Mouse (Mus musculus): Measurements from ENCODE around the gene Slit2. TPM values are rescaled to one million over a fixed set of nuclear protein-coding genes. Genes with fewer than 3 reads are reported as not detected.

The Slit2 gene
- not detected for total RNA-seq (2023)

GRCm38 (mm10) chr5:47982941-47983701, at the start of gene Slit2:
Slit2 (plus strand) TSS chr5:47983138.

DNA sequence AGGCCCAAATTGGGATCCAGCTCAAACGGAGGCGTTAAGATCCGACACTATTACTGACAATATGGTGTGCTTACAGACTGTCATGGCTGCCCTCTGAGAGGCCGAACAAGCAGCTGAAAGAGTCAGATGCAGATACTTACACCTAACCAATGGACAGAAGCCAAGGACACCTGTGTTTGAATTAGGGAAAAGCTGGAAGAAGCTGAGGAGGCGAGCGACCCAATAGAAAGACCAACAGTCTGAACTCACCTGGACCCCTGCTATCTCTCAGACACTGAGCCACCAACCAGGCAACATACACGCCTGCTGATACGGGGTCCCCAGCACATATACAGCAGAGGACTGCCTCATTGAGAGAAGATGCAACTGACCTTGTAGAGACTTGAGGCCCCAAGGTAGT, 344.7 kb downstream of the Slit2 start, which contains the start of gene 5730480H06Rik:
Gene 5730480H06Rik (plus strand): TSS at position 301 of the 400 bp plus-strand sequence.

